Mouse (Mus musculus) heart, postnatal 0 days (tissue): ENCODE results near the gene Kndc1.

Experiments
- CTCF ChIP-seq: IDR thresholded peaks from 2 replicates; pipeline ENCODE4 v1.5.1; 2016; ENCODE audit warnings: antibody characterized with exemption, control low read depth, low read depth
- EP300 ChIP-seq: IDR thresholded peaks from 2 replicates; pipeline ENCODE4 v1.6.1; 2016; ENCODE audit warnings: antibody characterized with exemption, low read depth

- TF ChIP-seq EP300: no peak
- no peak for TF ChIP-seq CTCF
These were observed 11.0 kb upstream of the Kndc1 start for GRCm38 (mm10) chr7:139883545-139883944.
